Mouse (Mus musculus) embryonic facial prominence, embryonic 13.5 days (tissue): ENCODE data around the gene Slc32a1. TPM values are rescaled to one million over a fixed set of nuclear protein-coding genes. Genes with fewer than 3 reads are reported as not detected.

Experiments
- ATAC-seq: fragments of 200-750 bp; cut with Nextera tagmentation; 2 replicates; pipeline ENCODE4 v1.8.0; 2017; ENCODE audit warnings: low read depth; ENCODE audit not compliant: insufficient number of reproducible peaks, insufficient read depth, low FRiP score, low TSS enrichment
- H3K27ac ChIP-seq: fragments of 300-500 bp; sonication (generic); 2 replicates; pipeline ENCODE4 v1.5.1; 2015; ENCODE audit warnings: moderate library complexity, mild to moderate bottlenecking, inconsistent platforms
- H3K27me3 ChIP-seq: fragments of 300-500 bp; sonication (generic); 2 replicates; pipeline ENCODE4 v1.6.1; 2015; ENCODE audit warnings: mild to moderate bottlenecking, inconsistent platforms
- H3K36me3 ChIP-seq: fragments of 300-500 bp; sonication (generic); 2 replicates; pipeline ENCODE4 v1.6.1; 2015; ENCODE audit warnings: mild to moderate bottlenecking, inconsistent platforms
- H3K4me1 ChIP-seq: fragments of 300-500 bp; sonication (generic); 2 replicates; pipeline ENCODE4 v1.6.1; 2015; ENCODE audit warnings: inconsistent platforms
- H3K4me2 ChIP-seq: fragments of 300-500 bp; sonication (generic); 2 replicates; pipeline ENCODE4 v1.6.1; 2015; ENCODE audit warnings: moderate library complexity, mild to moderate bottlenecking, inconsistent platforms
- H3K4me3 ChIP-seq: fragments of 300-500 bp; sonication (generic); 2 replicates; pipeline ENCODE4 v1.5.1; 2015; ENCODE audit warnings: mild to moderate bottlenecking, inconsistent platforms
- H3K9ac ChIP-seq: fragments of 300-500 bp; sonication (generic); 2 replicates; pipeline ENCODE4 v1.6.1; 2015; ENCODE audit warnings: mild to moderate bottlenecking, inconsistent platforms
- H3K9me3 ChIP-seq: fragments of 300-500 bp; sonication (generic); 2 replicates; pipeline ENCODE4 v1.6.1; 2016; ENCODE audit warnings: inconsistent platforms
- WGBS: fragments of 180-500 bp; shearing (Covaris S2); methylation state at CpG from one replicate; pipeline ENCODE4 v1.1.7; 2015; ENCODE audit warnings: mixed read lengths; 5-methylcytosine and 5-hydroxymethylcytosine counted together
- polyA plus RNA-seq: library from polyadenylated mRNA; unstranded; fragments of >200 nt; fragmentation: Nextera tagmentation; extraction: Ambion mirVana; gene quantifications from 2 replicates; pipeline ENCODE4 v1.2.1, GENCODE M21; 2015

Gene Slc32a1
- not detected in 2 replicates for polyA plus RNA-seq

DNA sequence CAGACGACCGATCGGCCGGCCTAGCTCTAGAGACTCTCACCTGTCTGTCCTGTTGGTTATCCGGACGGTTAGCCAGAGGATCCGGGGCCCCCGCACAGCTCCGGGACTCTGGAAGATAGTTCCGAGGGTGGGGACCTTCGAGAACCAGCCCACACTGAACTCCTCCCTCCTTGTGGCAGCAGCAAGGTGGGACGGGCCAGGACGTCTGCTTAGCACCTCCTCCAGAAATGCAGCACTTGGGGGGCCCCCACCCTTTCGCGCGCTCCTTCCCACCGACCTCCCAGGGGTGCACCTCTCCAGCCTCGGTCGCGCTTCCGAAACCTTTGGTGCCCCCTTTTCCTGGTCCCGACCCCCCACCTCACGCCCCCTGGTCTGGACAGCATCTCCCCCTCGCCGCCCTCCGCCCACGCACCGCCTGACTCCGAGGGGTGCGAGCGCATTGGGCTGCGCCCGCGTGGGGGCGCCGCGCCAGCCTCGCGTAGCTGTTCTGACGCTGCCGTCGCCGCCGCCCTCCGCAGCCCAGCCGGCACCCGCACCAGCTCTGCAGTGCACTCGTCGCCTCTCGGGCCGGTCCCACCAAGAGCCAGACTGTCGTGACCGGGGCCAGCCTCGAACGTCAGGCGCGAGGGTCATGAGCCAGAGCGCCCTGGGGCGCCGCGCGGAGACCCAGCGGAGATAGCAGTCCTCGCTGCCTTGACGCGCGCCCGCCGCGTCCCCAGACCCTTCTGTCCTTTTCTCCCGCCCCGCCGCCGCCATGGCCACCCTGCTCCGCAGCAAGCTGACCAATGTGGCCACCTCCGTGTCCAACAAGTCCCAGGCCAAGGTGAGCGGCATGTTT, at the start of gene Slc32a1:
Gene Slc32a1, plus strand, starts transcription at position 280 of the 838 bp plus-strand sequence.
- peak within 1 kb of the TSS; percentile 33 for H3K4me3 ChIP-seq
- no peak within 1 kb of the TSS for H3K27ac ChIP-seq
- peaks cover 100% of the 10 kb centered on the region for H3K27me3 ChIP-seq
- H3K4me1 ChIP-seq: peaks cover 26% of the 10 kb centered on the region
- no peaks in the 10 kb centered on the region for H3K36me3 ChIP-seq
- ATAC-seq: peak; percentile 33; the same call in 1 of the 2 replicates
- no peak within 1 kb of the TSS for H3K9ac ChIP-seq
- H3K4me2 ChIP-seq: peak within 1 kb of the TSS; percentile 53
- 1% methylated on average over 77 of the region's 77 CpGs for WGBS
- no peaks in the 10 kb centered on the region for H3K9me3 ChIP-seq

DNA sequence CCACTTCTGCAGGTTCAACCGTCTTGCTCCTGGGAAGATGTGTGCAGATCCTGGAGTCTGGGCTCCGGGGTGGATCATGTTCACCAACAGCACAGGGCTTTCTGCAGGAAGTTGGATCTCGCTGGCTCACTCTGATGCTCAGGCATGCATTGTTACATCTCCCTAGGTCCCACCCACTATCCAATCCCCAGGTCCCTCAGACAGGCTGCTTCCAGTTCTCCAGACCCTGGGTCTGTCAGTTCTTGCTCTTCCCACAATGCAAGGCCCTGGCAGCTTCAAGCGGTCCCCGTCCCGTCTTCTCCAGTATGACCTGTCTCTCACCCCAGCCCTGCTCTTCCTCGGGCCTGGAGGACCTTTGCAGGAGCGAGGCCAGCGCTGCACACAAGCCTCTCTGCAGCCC, 49.8 kb upstream of the Slc32a1 start:
- Histone ChIP-seq H3K4me3 (no peak overlapping the region), H3K4me1 (peaks cover 3% of the 10 kb centered on the region), H3K4me2 (no peak overlapping the region), H3K36me3 (no peaks in the 10 kb centered on the region), H3K27me3 (peaks cover 37% of the 10 kb centered on the region), H3K9ac (no peak overlapping the region), H3K27ac (no peak overlapping the region), H3K9me3 (no peaks in the 10 kb centered on the region)
- 20% methylated on average over 9 of the region's 9 CpGs for WGBS
- ATAC-seq: no peak

DNA sequence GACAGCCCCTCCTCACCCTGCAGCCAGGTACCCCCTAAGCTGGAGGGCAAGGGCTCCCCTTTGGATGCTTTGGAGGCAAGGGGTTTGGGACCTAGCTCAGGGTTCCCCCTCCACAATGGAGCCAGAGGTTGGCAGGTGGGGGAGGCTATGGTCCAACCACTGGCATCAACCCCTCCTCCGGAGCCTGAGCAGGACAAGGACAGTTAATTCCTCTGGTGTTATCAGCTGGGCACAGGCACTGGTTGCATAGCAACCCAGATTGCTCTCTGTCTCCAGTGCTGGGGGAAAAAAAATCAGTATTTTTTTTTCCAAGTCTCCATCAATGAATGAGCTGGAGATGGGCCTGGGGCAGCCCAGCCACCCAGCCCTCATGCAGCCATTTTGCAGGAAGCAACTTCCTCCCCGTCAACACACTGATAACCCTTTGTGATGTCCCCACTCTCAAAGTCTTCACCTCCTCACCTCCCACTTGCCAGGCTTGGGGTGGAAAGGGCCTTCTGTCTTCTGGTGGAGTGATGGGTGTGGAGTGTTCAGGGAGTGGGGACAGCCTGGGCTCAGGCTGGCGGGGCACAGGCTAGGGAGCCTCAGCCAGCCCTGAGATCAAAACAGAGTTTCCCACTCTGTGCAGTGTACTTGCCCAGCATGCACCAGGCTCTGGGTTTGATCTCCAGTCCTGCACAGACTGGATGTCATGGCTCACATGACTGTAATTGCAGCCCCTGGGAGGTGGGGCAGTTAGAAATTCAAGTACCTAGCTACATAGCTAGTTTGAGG, 49.0 kb upstream of the Slc32a1 start:
- Histone ChIP-seq H3K4me2 (no peak overlapping the region), H3K27ac (no peak overlapping the region), H3K4me1 (no peaks in the 10 kb centered on the region), H3K27me3 (peaks cover 39% of the 10 kb centered on the region), H3K4me3 (no peak overlapping the region), H3K9me3 (no peaks in the 10 kb centered on the region), H3K36me3 (no peaks in the 10 kb centered on the region), H3K9ac (no peak overlapping the region)
- WGBS: 50% methylated on average over 3 of the region's 3 CpGs
- ATAC-seq: no peak

DNA sequence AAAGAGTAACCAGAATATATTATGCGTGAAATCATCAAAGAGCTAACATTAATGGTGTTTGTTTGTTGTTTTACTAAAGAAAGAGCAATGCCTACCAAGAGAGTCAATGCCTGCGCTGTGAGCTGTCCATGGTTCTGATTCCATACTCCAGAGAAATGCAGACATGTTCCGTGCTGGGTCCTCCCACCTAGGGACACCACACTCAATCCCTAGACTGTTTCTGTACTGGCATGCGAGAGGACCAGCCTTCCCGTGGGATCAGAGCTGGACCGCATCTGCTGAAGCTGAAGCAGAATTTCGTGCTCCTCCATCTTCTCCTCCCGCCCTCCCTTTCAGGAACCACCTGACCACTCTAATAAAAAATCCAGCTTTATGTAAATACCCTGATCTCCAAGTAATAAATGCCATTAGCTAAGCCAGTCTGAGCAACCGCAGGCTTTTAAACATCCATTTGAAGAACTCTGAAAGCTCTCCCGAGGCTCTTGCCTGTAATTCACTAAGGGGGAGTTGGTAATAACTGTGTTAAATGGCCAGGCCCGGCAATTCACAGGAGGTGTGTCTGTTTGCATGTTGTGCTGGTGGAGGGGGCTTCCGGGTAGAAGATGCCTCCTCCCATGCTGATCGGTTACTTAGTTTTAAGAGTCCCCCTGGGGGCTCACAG, 40.0 kb upstream of the Slc32a1 start:
- Histone ChIP-seq H3K4me2 (no peak overlapping the region), H3K27ac (no peak overlapping the region), H3K9me3 (no peaks in the 10 kb centered on the region), H3K27me3 (peaks cover 27% of the 10 kb centered on the region; the same call in 1 of the 2 replicates), H3K4me1 (no peaks in the 10 kb centered on the region), H3K9ac (no peak overlapping the region), H3K4me3 (no peak overlapping the region), H3K36me3 (no peaks in the 10 kb centered on the region)
- ATAC-seq: no peak
- WGBS: 23% methylated on average over 13 of the region's 13 CpGs

GRCm38 (mm10) chr2:158579979-158580378, 30.6 kb upstream of the Slc32a1 start:
- Histone ChIP-seq H3K36me3 (no peaks in the 10 kb centered on the region), H3K4me1 (0 out of 2 replicates have a peak, but pooled peaks cover 3% of the 10 kb centered on the region), H3K9me3 (no peaks in the 10 kb centered on the region), H3K27ac (no peak overlapping the region), H3K4me2 (no peak overlapping the region), H3K27me3 (0 out of 2 replicates have a peak, but pooled peaks cover 3% of the 10 kb centered on the region), H3K4me3 (no peak overlapping the region), H3K9ac (no peak overlapping the region)
- 75% methylated on average over 4 of the region's 4 CpGs for WGBS
- ATAC-seq: no peak

DNA sequence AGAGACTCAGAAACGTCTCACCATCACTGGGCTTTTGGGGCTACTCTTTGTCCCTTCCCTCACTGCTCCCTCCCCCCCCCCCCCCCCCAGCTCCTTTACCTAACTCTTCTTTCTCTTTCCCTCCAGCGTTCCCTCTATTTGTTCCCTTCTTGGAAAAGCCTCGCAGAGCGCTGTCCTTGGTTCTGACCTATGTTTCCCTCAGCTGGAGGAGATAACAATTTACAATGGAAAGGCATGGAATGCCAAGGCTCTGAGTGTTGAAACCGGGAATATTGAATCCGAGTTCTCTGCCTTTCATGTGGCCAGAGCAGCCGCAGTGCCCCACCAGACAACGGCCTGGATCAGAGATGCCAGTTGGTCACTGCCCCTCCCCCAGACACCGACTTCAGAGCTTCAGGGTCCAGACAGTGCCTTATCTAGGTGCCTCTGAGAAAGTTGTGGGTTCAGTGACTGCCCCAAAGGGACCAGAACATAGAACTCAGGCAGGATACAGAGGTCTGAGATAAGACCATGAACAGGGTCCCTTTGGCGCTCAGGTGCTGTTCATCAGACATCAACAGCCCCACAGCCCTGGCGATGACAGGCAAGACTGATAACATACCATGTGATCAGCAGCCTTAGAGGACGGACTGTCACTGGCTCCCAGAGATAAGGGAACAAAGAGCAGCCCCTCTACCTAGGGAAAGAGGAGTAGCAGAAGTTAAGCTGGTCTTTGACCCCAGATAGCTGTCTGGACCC, 25.8 kb upstream of the Slc32a1 start:
- H3K36me3 ChIP-seq: no peaks in the 10 kb centered on the region
- H3K27ac ChIP-seq: no peak overlapping the region
- no peak for ATAC-seq
- no peak overlapping the region for H3K4me2 ChIP-seq
- 9% methylated on average over 12 of the region's 12 CpGs for WGBS
- no peak overlapping the region for H3K4me3 ChIP-seq
- H3K9ac ChIP-seq: no peak overlapping the region
- peaks cover 12% of the 10 kb centered on the region; the same call in 1 of the 2 replicates for H3K4me1 ChIP-seq
- no peaks in the 10 kb centered on the region for H3K9me3 ChIP-seq
- H3K27me3 ChIP-seq: peaks cover 12% of the 10 kb centered on the region; the same call in 1 of the 2 replicates

DNA sequence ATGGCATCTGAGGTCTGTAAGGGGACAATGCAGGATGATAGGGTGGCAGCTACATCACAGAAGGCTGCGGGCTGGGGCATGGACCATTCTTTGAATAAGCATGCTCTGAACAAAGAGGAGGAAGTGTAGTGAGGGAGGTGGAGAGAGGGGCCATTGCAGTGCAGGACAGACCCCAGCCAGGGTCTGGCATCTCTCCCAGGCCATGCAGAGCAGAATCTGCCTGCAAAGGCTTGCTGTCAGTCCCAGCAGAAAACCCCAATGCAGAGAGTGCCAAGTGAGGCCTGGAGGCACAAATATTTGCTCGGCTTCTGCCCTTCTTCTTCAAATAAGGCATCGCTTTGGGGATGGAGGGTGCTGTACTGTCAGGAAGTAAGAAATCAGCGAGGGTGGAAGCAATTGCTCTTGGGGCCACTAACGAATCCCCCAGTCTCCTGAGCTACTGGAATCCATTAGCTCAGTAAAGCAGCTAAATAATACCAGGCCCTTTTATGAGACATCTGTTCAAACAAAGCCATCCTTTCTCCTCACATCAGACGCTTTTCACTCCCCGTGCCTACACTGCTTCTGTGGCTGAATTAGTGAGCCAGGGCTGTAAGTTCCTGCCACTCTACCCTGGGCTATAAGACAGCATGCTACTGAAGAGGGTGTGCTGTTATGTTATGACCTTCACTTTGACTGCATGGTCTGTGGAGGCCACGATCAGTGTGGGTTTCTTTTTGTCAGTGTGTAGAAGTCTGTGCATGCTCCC, 21.9 kb upstream of the Slc32a1 start:
- ATAC-seq: no peak
- Histone ChIP-seq H3K9ac (no peak overlapping the region), H3K4me3 (no peak overlapping the region), H3K27ac (no peak overlapping the region), H3K36me3 (no peaks in the 10 kb centered on the region), H3K9me3 (no peaks in the 10 kb centered on the region), H3K4me1 (peaks cover 12% of the 10 kb centered on the region; the same call in 1 of the 2 replicates), H3K27me3 (peaks cover 14% of the 10 kb centered on the region), H3K4me2 (no peak overlapping the region)
- WGBS: 23% methylated on average over 8 of the region's 8 CpGs

- Histone ChIP-seq H3K9me3 (no peaks in the 10 kb centered on the region), H3K4me1 (peaks cover 16% of the 10 kb centered on the region), H3K27ac (no peak overlapping the region), H3K9ac (no peak overlapping the region), H3K4me3 (no peak overlapping the region), H3K4me2 (no peak overlapping the region), H3K27me3 (peaks cover 22% of the 10 kb centered on the region), H3K36me3 (no peaks in the 10 kb centered on the region)
- 72% methylated on average over 3 of the region's 3 CpGs for WGBS
- no peak for ATAC-seq
Observed at GRCm38 (mm10) chr2:158590495-158590894, 20.1 kb upstream of the Slc32a1 start.

GRCm38 (mm10) chr2:158591286-158591685, 19.3 kb upstream of the Slc32a1 start:
- H3K4me1 ChIP-seq: peaks cover 16% of the 10 kb centered on the region
- H3K4me2 ChIP-seq: no peak overlapping the region
- H3K36me3 ChIP-seq: no peaks in the 10 kb centered on the region
- H3K27me3 ChIP-seq: peaks cover 26% of the 10 kb centered on the region
- 32% methylated on average over 5 of the region's 5 CpGs for WGBS
- H3K4me3 ChIP-seq: no peak overlapping the region
- no peak overlapping the region for H3K27ac ChIP-seq
- H3K9me3 ChIP-seq: no peaks in the 10 kb centered on the region
- no peak overlapping the region for H3K9ac ChIP-seq
- ATAC-seq: no peak

DNA sequence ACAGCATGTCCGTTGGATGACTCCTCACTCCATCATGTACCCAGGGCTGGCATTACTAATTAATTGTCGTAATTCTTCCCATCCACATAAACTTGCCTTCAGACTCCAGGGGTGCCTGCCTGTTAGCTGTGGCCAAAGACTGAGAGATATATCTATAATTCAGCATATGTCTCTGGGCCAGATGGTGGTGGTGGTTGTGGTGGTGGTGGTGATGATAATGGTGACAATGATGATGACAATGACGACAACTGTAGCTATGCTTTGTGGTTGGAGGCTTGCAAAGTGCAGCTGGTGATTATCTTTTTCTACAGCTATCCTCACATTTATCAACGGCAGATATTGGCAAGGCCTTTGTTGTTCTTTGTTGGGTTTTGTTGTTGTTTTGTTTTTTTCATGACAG, 17.2 kb upstream of the Slc32a1 start:
- ATAC-seq: no peak
- Histone ChIP-seq H3K4me2 (no peak overlapping the region), H3K36me3 (no peaks in the 10 kb centered on the region), H3K9me3 (no peaks in the 10 kb centered on the region), H3K9ac (no peak overlapping the region), H3K4me1 (peaks cover 16% of the 10 kb centered on the region), H3K27ac (no peak overlapping the region), H3K27me3 (peaks cover 43% of the 10 kb centered on the region), H3K4me3 (no peak overlapping the region)
- 84% methylated on average over 4 of the region's 4 CpGs for WGBS
